Mouse (Mus musculus) c-Kit-positive CD71-negative TER-119-negative erythroid progenitor cells, embryonic 14.5 days (primary cell): ENCODE measurements around the gene Gm5849.
"Not testable (repeated sequence)": the region's sequence is repeated elsewhere in the genome, so short reads cannot be mapped to it uniquely, and the experiment has no call there.

Source experiments
- DNase-seq: peaks from one replicate; pipeline ENCODE4 v3.0.0-alpha.2; 2013; ENCODE audit warnings: low read depth

Gm5849 gene

DNA sequence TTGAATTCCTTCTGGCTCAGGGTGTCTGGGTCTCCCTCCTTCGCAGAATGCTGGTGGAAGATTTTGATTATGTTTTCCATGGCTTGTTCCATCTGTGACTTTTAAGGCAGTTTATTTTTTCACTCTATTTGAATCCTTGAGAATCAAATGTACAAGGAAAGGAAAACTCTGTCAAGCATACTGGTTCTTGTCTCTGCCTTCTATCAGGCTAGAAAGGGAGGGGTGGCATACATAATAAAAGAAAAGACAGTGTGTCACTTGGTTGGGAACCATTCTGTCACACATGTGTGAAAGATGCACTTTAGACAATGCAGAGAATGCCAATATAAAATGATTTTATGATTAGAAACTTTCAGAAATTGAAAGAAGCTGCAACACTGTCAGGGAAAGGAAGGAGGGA is at the start of gene Gm5849:
Gm5849 (minus strand) TSS at position 101 of the 400 bp plus-strand sequence.
- DNase-seq: not testable (repeated sequence)

DNA sequence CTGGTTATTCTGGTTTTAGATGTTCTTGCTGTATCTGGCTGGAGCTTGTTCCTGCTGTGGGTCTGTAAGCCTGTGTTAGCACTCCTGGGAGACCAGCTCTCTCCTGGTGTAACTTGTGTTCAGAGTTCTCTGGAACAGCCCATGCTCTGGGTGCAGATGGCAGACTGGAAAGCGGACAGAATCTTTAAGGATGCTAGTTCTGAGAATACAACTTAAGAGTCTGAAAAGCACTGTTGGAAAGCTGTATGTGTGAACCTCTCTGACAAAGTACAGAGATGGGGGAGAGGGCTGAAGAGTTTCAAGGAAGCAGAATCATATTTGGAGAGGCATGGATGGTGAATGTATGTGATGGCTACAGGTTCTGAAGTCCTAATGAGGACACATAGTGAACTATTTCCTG is 28.0 kb downstream of the Gm5849 start:
- DNase-seq: no peak

DNA sequence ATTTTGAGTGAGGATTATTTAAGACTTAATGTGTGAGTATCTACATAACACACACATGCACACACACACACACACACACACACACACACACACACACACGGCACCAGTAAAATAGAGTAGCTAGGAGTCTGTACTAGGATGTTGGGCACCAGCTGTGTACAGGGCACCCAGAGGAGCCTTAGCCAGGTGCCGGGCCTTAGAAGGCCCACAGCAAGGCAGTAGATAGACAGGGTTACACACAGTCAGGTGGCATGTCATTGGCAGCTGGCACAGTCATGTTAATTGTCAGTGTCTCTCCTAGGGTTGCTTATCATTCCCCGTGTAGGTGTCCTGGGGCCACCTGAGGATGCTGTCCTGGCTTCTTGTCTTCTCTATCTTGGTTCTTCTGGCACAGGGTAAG is 51.1 kb downstream of the Gm5849 start, which contains the start of gene Pglyrp4:
Pglyrp4 (plus strand) TSS at position 301 of the 400 bp plus-strand sequence.
- no peak for DNase-seq
